Mouse (Mus musculus): ENCODE measurements around the gene Tyro3. TPM values are rescaled to one million over a fixed set of nuclear protein-coding genes. Genes with fewer than 3 reads are reported as not detected.
A peak's percentile ranks its signal among the peaks of the same experiment; 100 is the strongest.

The Tyro3 gene
- total RNA-seq (2021), result 10 to 100 TPM; 87.5 to 93.6 TPM
- long read RNA-seq, transcript Tyro3-201 (19 exons, 3,989 nt), result major isoform, 96 of 146 reads
- long read RNA-seq, partial matches to known transcripts, result 21 of 146 reads
- long read RNA-seq, other reads (novel, unspliced or antisense), result 29 of 146 reads

DNA sequence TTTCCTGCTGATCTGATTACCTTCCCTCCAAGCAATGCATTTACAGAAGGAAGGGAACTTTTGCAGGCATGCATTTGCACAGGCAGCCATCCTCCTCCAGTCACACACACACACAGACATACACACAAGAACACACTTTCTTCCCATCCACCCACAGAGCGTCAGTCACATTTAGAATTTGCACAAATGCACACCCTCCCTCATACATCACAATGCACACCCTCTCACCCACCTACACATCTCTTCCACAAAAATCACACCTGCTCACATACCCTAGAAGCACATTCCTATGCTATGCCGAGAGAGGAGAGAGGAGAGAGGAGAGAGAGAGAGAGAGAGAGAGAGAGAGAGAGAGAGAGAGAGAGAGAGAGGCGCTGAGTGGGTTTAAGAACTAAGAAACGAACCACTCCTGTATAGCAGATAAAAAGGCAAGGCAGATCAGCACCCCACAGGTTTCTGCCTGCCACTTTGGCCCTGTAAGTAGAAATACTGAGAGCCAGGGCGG, at the start of gene Tyro3:
Gene Tyro3, plus strand, starts transcription at position 455 of the 505 bp plus-strand sequence.
- DNase-seq (ENCODE audit: low spot score in 2 of 2), result no peak

DNA sequence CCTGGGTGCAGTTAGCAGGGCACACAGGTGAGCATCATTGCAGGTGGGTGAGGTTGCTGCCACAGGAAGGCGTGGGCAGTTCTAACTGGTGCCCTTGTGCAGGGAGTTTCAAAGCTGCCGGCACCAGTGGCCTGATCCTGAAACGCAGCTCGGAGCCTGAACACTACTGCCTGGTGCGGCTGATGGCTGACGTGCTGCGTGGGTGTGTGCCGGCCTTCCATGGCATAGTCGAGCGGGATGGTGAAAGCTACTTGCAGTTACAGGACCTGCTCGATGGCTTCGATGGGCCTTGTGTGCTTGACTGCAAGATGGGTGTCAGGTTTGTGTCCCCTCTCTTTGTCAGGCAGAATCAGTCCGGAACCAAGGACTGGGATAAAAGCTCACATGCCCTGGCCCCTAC, 48.3 kb upstream of the Tyro3 start:
- no peak for DNase-seq (ENCODE audit: low spot score in 2 of 2)

DNA sequence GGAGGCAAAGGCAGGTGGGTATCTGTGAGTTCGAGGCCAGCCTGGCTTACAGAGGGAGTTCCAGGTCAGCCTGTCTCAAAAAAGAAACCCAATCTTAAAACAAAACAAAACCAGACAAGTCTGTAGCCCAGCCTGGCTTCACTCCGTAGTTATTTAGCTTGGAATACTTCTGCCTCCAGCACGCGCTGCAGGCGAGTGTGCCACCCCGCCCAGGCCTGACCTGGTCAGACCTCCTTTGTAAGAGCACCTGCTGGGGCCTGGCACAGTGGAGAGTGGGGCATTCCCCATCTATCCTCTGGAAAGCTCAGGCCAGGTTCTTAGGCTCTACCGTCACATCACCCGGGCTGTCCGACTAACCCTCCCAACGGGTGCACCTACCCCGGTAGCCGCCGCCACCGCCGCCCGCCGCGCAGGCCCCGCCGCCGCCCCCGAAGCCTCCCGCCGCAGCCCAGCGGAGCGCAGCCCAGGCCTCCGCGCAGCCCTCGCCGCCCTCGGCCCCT, 39.9 kb upstream of the Tyro3 start:
- no peak for DNase-seq (ENCODE audit: low spot score in 2 of 2)

DNA sequence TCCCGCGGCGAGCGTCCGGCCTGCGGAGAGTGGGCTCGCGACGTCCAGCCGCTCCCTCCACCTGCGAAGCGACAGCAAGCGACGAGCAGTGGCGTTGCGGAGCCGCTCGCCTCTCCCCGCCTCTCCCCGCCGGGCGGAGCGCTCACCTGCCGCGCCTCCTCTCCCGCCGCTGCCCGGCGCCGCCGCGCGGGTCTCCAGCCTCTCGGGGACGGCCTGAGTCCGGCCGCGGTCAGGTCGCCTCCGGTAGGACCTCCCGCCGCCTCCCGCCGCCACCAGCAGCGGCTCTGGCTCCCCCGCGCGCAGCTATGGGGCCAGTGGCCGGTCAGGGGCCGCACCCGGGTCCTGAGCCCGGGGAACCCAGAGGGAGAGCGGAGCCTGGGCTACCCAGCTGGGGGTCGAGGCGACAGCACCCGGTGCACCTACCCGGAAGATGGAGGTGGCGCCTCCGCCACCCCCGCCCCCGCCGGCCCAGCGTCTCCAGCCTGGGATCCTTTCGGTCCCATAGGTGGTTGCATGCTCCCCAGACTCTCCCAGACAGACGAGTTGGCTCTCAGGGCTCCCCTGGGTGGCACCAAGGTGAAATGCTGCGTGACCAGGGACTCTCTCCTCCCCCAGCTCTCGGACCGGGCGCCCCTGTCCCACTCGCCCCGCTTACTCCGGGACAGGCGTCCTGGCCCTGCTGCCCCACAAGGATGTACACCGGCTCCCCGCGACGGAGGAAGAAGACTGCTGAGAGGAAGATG, 39.3 kb upstream of the Tyro3 start:
- no peak for DNase-seq (ENCODE audit: low spot score in 2 of 2)

DNA sequence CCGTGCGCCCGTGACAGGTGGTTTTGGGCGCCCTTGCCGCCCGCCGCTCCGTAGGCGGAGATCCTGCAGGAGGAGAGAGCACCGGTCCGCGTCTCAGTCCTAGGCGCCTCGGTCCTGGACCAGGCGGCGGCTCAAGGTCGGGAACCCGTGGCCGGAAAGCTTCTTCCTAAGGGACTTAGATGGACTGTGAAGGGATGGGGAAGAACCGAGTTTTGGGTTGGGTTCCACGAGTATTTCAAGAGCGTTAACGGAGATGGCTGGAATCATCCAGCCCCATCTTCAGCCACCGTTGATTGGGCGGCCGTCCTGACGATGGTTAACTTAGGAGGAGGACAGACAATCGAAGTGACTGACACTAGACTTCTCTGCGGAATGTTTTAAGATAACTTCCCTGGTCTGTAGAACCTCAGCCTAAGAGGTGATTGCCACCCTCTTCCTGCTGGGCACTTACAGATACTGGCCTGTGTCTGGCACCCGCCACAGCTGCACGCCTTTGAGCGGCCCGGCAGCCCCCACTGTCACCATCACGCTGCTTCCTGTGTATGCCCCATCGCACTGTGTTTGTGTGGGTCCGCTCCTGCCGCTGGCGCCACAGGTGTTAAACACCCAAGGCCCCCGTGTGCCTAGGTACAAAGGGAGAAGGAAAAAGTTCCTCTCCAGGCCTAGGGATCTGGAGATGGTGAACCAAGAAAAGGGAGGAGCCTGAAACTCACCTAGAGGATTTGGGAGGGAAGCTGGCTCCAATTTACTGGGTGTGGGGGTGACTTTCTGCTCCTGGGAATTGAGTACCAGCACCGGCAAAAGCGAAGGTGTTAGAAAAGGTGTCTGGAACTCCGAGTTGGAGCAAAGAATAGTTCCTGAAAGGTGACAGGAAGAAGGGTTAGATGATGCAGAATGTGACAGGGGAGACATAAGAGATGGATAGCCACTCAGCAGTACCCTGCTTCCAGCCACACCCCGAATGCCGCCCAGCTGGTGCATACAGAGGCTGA, 38.4 kb upstream of the Tyro3 start:
- no peak for DNase-seq (ENCODE audit: low spot score in 2 of 2)

DNA sequence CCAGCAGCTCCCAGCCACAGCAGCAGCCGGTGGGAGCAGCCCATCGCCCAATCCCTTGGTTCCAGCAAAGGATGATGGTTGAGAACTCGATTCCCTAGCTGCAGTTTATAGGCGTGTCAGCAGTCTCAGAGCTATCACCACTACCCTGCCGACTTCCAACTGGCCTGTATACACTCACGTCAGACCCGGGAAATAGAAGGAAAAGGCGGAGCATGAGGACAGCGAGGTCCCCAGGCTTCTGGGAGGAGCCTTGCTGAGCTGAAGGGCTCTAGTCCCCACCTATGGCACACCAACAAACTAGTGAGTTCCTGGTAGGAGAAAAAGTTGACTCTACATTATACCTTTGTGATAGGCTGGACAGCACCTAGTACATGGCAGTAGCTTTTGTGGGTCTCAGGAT, 37.3 kb upstream of the Tyro3 start, which contains the start of gene Ltk:
Gene Ltk, minus strand, starts transcription at position 181 of the 400 bp plus-strand sequence.
- DNase-seq (ENCODE audit: low spot score in 2 of 2), result no peak

DNA sequence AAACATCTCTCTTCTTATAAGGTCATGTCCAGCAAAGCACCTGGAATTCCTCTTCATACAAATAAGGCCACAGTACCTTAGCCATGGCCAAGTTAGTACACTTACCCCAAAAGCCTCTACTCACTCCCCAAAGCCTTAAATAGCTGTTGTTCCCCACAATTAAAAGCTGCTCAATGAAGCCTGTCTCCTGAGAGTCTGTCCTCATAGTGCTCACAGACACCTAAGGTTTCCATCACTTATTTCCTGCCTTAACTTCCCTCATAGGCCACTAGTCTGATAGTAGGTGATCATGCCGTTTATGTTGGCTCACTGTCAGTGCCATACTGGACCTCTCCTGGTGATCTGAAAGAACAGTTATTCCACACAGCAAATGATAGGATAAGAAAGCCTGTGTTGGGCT, 35.3 kb upstream of the Tyro3 start:
- DNase-seq (ENCODE audit: low spot score in 2 of 2), result no peak

DNA sequence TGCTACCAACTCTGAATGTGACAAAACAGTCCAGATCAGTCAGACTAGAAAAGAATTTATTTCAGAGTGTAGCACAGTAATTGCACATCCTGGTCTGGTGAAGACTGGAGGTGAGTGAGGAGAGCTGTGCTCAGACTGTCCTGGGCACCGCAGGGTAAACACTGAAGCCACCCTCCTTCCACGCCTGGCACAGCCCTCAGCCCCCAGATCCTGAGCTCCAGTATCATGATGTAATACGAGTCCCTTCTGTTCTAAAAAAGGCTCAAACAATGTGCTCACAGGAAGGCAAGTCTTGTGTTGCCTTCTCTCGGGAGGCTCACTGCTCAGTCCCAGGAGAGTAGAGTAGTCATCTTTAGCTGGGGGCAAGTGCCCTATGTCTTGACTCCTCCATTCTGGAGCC, 33.6 kb upstream of the Tyro3 start:
- DNase-seq (ENCODE audit: low spot score in 2 of 2), result no peak

DNA sequence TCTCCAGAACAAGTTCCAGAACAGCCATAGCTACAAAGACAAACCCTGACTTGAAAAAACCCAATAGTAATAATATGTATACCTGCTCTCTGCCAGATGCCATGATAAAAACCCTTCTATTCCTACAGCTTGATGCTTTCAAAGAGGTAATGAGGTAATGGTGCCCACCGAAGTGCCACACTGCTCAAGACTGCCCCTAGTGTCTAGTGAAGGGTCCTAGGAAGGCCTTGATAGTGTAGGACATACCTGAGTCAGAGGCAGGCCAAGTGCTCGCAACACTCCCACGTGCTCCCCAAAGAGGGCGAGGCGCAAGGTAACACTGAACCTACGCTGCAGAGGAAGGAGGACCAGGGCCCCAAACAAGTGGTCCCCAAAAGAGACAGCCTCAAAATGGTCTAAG, 30.3 kb upstream of the Tyro3 start:
- DNase-seq (ENCODE audit: low spot score in 2 of 2), result no peak

DNA sequence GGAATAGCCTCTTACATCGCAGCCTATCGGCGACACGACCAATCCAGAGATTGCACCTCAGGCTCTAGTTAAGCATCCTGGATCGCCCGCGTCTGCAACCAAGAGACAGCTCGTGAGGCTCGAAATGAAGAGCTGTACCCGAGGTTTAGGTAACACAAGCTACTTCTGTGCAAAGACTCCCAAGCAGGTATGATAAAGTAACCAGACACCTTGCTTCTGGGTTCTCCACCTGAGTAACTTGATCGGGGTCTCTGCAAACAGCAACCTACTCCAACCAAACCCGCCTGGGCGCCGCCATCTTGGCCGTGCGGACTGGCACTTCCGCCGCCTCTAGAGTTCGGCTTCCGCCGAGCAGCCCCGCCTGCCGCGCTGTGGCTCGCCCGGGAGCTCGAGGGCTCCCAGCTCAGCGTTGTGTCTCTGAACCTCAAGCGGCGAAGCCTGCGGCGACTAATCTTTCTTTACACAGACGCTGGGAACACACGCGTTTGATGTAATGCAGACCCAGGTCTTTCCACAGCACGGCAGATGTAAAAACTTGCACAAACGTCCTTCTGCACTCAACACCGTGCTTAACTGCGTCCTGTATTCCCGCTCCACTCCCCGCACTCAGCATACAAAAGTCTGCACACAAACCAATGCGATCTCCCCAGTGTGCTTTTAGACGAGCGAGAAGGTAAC, 10.2 kb upstream of the Tyro3 start, which contains the start of gene Rpap1:
Gene Rpap1, minus strand, starts transcription at position 332 of the 678 bp plus-strand sequence.
- DNase-seq (ENCODE audit: low spot score in 2 of 2), result peak; percentile 83 to 89

DNA sequence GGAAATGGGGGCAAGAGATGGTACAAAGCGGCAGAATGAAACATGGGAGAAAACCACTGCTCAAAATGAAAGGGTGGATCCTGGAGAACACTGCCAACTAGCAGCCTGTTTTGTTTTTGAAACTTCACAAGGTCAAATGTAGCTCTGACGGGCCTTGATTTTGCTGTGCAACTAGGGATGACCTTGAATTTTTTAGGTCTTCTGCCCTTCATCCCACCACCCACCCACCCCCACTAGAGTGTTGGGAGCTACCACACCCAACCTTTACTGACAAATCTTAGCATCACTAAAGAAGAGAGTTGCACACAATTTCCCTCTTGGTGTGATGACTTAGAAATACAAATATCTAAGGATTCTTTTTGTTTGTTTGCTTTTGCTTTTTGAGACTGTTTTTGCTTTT, 7.5 kb upstream of the Tyro3 start:
- DNase-seq (ENCODE audit: low spot score in 2 of 2), result no peak

DNA sequence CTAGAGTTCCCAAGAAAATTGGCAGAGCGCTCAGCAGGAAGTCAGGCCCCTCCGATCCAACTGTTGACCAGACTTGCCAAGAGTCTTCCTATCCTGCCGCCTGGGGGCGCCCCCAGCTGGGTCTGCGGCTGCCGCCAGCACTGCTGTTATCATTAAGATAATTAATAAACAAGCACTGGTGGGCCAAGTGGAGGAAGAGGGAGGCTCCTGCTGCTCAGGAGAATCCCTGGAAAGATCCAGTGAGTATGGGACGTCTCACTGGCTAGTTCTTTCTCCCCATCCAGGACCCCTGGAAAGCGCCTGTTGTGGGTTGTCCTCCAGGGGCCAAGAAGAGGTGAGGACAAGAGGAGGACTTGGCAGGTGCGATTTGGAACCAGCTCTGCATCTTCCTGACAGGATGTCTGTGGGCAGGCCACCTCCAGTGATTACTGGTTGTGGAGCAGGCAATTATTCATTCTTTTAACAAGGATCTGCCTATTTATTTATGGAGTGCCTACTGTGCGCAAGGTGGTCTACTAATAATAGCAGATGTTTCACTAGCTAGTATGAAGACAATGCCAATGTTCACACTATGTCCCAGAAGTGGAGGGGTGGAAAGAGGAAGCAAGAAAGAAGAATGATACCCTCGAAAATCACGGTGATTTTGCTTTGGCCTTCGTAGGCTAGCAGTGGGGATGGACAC, 854 bp downstream of the Tyro3 start:
- DNase-seq (ENCODE audit: low spot score in 2 of 2), result peak in 1 of 2 experiments; percentile 70

DNA sequence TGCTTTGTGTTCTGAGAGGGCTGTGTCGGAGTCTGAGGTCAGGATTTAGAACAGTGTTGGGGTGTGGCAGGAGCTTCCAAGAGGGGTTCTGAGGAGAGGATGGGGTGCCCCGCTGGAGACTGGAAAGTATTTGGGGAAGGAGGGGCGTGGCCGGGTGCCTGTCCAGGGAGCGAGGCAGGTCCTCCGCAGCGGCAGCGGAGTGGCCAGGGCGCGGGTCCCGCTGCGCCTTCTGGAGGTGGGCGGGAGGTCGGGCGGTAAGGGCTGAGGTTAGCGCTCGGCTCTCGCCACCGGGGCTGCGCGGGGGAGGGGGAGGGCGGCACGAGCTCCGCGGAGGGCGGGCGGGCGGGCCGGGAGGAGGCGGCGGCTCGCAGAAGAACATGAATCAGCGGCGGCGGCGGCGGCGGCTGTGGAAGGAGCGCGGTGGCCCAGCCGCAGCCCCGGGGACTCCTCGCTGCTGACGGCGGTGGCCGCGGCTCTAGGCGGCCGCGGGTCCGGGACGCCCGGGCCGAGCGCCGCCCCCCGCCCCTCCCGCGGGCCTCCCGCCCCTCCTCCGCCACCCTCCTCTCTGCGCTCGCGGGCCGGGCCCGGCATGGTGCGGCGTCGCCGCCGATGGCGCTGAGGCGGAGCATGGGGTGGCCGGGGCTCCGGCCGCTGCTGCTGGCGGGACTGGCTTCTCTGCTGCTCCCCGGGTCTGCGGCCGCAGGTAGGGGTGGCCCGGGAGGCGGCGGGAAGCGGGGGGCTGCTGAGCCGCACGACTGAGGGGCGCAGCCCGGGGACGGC, 1.8 kb downstream of the Tyro3 start:
- DNase-seq (ENCODE audit: low spot score in 2 of 2), result no peak

DNA sequence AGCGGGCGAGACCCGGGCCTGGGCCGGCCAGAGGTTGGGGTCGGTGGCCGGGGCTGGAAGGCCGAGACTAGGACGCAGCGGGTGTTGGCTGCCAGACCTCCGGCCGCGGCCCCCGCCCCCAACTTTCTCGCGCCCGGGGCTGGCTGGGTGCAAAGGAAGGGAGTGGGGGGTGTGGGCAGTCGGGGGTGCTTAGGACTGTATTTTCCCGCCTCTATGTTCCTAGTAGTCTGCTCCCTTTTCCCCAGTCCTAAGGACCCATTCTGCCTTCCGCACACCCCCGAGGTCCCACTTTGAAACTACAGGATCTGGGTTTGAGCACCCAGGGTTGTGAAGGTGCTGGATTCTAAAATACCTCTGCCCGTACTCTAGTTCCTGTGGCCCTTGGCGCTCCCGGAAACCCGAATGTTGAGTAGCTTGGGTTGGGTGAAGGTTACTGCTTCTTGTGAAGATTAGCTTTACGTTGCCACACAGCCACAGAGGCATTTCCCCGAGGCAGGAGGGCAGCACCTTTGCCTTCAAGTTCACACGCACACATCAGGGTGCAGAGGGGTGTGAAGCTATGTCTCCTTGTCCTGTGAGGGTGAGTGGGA, 2.5 kb downstream of the Tyro3 start:
- no peak for DNase-seq (ENCODE audit: low spot score in 2 of 2)

DNA sequence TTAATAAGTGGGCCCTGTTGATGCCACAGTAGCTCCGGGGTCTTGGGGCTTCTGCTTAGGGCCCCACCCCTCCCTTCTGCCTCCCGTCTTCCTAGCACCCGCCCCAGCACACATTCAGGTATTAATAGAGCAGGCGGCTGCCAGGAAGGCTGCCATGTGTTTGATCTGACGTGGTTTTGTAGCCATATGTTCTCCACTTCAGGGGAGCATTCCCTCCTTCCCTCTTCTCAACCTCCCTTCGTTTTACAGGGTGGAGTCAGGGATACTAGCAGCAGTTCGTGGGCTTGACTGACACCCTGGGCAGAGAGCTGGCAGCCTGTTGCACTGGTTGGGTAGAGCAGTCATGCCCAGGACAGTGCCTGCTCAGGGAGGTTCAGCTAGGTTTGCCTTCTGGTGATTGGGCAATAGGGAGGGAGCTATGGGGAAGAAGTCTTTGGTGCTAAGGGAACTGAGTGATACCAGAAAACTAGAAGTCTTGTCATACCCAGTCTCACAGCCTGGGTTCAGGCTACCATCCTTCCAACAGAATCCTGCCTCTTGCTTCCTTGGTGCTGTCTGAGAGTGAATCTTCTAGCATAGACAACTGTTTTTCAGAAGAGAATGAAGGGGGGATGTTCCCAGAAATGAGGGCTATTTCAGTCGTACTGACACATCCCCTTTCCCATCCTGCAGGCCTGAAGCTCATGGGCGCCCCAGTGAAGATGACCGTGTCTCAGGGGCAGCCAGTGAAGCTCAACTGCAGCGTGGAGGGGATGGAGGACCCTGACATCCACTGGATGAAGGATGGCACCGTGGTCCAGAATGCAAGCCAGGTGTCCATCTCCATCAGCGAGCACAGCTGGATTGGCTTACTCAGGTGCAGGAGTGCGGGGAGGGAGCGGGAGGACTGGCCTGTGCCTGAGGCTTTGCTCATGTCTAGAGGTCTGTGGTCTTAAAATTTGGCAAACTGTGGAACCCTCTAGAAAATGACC, 3.6 kb downstream of the Tyro3 start:
- DNase-seq (ENCODE audit: low spot score in 2 of 2), result no peak

DNA sequence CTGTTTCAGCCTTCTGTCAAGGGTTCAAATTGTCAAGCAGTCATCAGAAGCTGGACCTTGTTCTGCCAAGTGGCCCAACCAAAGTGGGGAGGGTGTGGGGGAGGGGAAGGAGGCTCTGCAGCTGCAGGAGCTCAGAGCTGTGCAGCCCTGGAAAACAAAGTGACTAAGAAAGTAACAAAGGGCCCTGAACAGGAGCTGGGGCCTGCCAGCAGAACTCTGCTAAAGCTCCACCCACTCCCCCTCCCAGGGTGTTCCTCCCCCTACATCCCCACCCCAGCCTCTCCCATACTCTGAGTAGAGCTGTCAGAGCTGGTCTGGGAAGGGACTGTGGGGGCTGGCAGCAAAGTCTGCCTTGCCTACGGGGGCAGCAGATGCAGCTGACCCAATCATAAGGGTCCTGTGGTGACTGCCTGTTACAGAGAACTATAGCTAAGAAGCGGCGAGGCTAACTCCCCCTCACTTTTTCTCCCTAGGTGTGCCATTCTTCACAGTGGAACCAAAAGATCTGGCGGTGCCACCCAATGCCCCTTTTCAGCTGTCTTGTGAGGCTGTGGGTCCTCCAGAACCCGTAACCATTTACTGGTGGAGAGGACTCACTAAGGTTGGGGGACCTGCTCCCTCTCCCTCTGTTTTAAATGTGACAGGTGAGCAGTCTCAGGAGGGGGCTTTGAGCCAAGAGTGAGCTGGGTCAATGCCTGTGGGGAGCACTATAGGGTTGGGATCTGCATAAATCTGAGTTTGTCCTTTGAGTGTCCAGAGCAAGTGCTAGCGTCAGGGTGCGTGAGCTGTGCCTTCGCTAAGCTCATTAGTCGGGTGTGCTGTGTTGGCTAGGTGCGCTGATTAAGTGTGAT, 5.5 kb downstream of the Tyro3 start:
- no peak for DNase-seq (ENCODE audit: low spot score in 2 of 2)
